In genomic region chr2:83766058-83766457, GRCm38 (mm10) we compare ENCODE assay signal across 26 mouse cellular contexts. TPM values are rescaled to one million over a fixed set of nuclear protein-coding genes. Genes with fewer than 3 reads are reported as not detected.
DNase-seq lines count a peak whose midpoint lies in the region; ATAC-seq and TF ChIP-seq lines count a peak whose summit lies in the region.
"Had no signal": no experiment of that assay in that cellular context is flagged by ENCODE, and none has a peak within 500 bp of the region (broad histone marks: within the 10 kb centered on the region; RNA-seq: fewer than 3 reads in every experiment).

No protein-coding gene starts in this region.

- peak; percentile 69 for ATAC-seq in kidney, postnatal 0 days (replicated peaks; ENCODE audit: low FRiP score, low read depth)
- no peak for ATAC-seq in midbrain, embryonic 11.5 days (ENCODE audit: low FRiP score)
- ATAC-seq: CD4-positive, CD25-positive, alpha-beta regulatory T cell, adult 4 months; forebrain, embryonic 13.5 days; forebrain, postnatal 0 days; hindbrain, postnatal 0 days had no signal

- no peak overlapping the region for H3K9ac ChIP-seq in kidney, postnatal 0 days (ENCODE audit: low read depth, low read length)
- no peak overlapping the region for H3K9ac ChIP-seq in midbrain, embryonic 11.5 days (ENCODE audit: low read length)
- H3K9ac ChIP-seq: embryonic facial prominence, embryonic 12.5 days; forebrain, embryonic 13.5 days; forebrain, postnatal 0 days; heart, embryonic 15.5 days; hindbrain, embryonic 13.5 days had no signal

- peak overlapping the region; percentile 13; the same call in 1 of the 2 replicates for H3K27ac ChIP-seq in kidney, postnatal 0 days
- no peak overlapping the region for H3K27ac ChIP-seq in midbrain, embryonic 11.5 days (ENCODE audit: low read depth, low read length)
- H3K27ac ChIP-seq: embryonic facial prominence, embryonic 12.5 days; forebrain, embryonic 13.5 days; heart, embryonic 10.5 days; heart, embryonic 15.5 days; hindbrain, embryonic 13.5 days; hindbrain, postnatal 0 days had no signal

- H3K4me1 ChIP-seq in kidney, postnatal 0 days (replicated peaks; ENCODE audit: insufficient read depth, low read length), result no peaks in the 10 kb centered on the region
- no peaks in the 10 kb centered on the region for H3K4me1 ChIP-seq in midbrain, embryonic 11.5 days (ENCODE audit: control insufficient read depth, insufficient read depth, low read length)
- H3K4me1 ChIP-seq: embryonic facial prominence, embryonic 12.5 days; forebrain, embryonic 13.5 days; heart, embryonic 10.5 days; heart, embryonic 15.5 days; hindbrain, embryonic 13.5 days had no signal

- DNase-seq in embryo, embryonic 10 days (ENCODE audit: low spot score), result peak; percentile 14
- no peak for DNase-seq in embryo, embryonic 9.5 days (ENCODE audit: extremely low spot score)
- peak; percentile 89 for DNase-seq in kidney, adult 9 months
- peak; percentile 39 for DNase-seq in kidney, postnatal 0 days (ENCODE audit: low spot score)
- peak; percentile 70 to 78 for DNase-seq in kidney, postnatal 36 days
- no peak for DNase-seq in gastrocnemius, adult 18-20 months (ENCODE audit: low spot score)
- no peak for DNase-seq in adrenal gland, adult 18-20 months (ENCODE audit: low spot score in 2 of 2)
- no peak for DNase-seq in midbrain, embryonic 11.5 days (ENCODE audit: low spot score, missing footprints)
- DNase-seq: adrenal gland, postnatal 14 days; B cell, adult 2 months; cerebellum, adult 11-12 months; cerebellum, adult 9-10 months; cerebellum, postnatal 36 days; embryo, embryonic 11 days; forebrain, postnatal 0 days; gastrocnemius, postnatal 10 days; heart, adult 18-20 months; heart, postnatal 14 days had no signal

- H3K27me3 ChIP-seq in kidney, postnatal 0 days (ENCODE audit: insufficient read depth, low read length), result no peaks in the 10 kb centered on the region
- H3K27me3 ChIP-seq in midbrain, embryonic 11.5 days (ENCODE audit: control insufficient read depth, insufficient read depth, low read length), result no peaks in the 10 kb centered on the region
- H3K27me3 ChIP-seq: embryonic facial prominence, embryonic 12.5 days; forebrain, embryonic 13.5 days; hindbrain, embryonic 13.5 days had no signal

- H3K9me3 ChIP-seq in kidney, postnatal 0 days (replicated peaks; ENCODE audit: low read length), result no peaks in the 10 kb centered on the region
- no peaks in the 10 kb centered on the region for H3K9me3 ChIP-seq in midbrain, embryonic 11.5 days (ENCODE audit: control insufficient read depth, low read length)
- H3K9me3 ChIP-seq: embryonic facial prominence, embryonic 12.5 days; forebrain, embryonic 13.5 days; G1E; heart, embryonic 10.5 days; heart, embryonic 15.5 days; hindbrain, embryonic 13.5 days had no signal

- no peak overlapping the region for H3K4me2 ChIP-seq in kidney, postnatal 0 days (ENCODE audit: low read length)
- no peak overlapping the region for H3K4me2 ChIP-seq in midbrain, embryonic 11.5 days
- H3K4me2 ChIP-seq: embryonic facial prominence, embryonic 12.5 days; forebrain, embryonic 13.5 days; heart, embryonic 15.5 days; hindbrain, embryonic 13.5 days had no signal

- H3K4me3 ChIP-seq in kidney, postnatal 0 days (replicated peaks; ENCODE audit: low read depth, low read length), result no peak overlapping the region
- no peak overlapping the region for H3K4me3 ChIP-seq in midbrain, embryonic 11.5 days (ENCODE audit: low read depth, low read length)
- H3K4me3 ChIP-seq: embryonic facial prominence, embryonic 12.5 days; forebrain, embryonic 13.5 days; heart, embryonic 10.5 days; heart, embryonic 15.5 days; hindbrain, embryonic 13.5 days had no signal

- TF ChIP-seq CTCF in kidney, postnatal 0 days (IDR thresholded peaks at IDR 0.05; ENCODE audit: low read depth), result no peak

- WGBS in kidney, postnatal 0 days, result 27% methylated on average over 6 of the region's 6 CpGs
- 89% methylated on average over 6 of the region's 6 CpGs for WGBS in midbrain, embryonic 11.5 days

- H3K36me3 ChIP-seq in kidney, postnatal 0 days (ENCODE audit: insufficient read depth, low read length), result peaks cover 21% of the 10 kb centered on the region; the same call in 1 of the 2 replicates
- H3K36me3 ChIP-seq in midbrain, embryonic 11.5 days (ENCODE audit: control insufficient read depth, insufficient read depth, low read length), result no peaks in the 10 kb centered on the region
- H3K36me3 ChIP-seq: hindbrain, embryonic 13.5 days had no signal

RNA-seq across cellular contexts. Expression of gene Itgav, which starts 41.9 kb away (rescaled TPM):
- 164 and 165 TPM in 2 replicates for polyA plus RNA-seq in kidney, postnatal 0 days (2015; fragmentation: Nextera tagmentation; extraction: Ambion mirVana)
- total RNA-seq in gastrocnemius, adult 18-20 months (2021), result 10 to 100 TPM; 36.8 to 50.6 TPM
- 100 to 1,000 TPM in 1 of 2 experiments, 10 to 100 TPM in 1; 92.2 to 113 TPM for total RNA-seq in adrenal gland, adult 18-20 months (2021)
- polyA plus RNA-seq in midbrain, embryonic 11.5 days (2014; fragmentation: Nextera tagmentation; extraction: Ambion mirVana), result 40.5 and 41.7 TPM in 2 replicates

RNA-seq across cellular contexts. Expression of gene Fam171b, which starts 46.4 kb away (rescaled TPM):
- polyA plus RNA-seq in kidney, postnatal 0 days (2015; fragmentation: Nextera tagmentation; extraction: Ambion mirVana), result 2.5 and 2.7 TPM in 2 replicates
- total RNA-seq in gastrocnemius, adult 18-20 months (2021), result 1 to 10 TPM in 1 of 2 experiments, under 1 TPM in 1; 1.00 to 1.6 TPM
- total RNA-seq in adrenal gland, adult 18-20 months (2021), result 1 to 10 TPM; 4.5 to 5.5 TPM
- polyA plus RNA-seq in midbrain, embryonic 11.5 days (2014; fragmentation: Nextera tagmentation; extraction: Ambion mirVana), result 42.8 and 49.5 TPM in 2 replicates
- polyA plus RNA-seq: G1E had no signal

Comparison
In these comparisons a context has a peak if more than half of its experiments do, and no peak if none do; other contexts are left out.
1. DNase-seq: peak in embryo, embryonic 10 days (single experiment), kidney, adult 9 months (single experiment), kidney, postnatal 0 days (single experiment) and kidney, postnatal 36 days (2 of 2); none in embryo, embryonic 9.5 days (single experiment), gastrocnemius, adult 18-20 months (single experiment), adrenal gland, adult 18-20 months (0 of 2) and midbrain, embryonic 11.5 days (single experiment).